Mouse (Mus musculus) midbrain, embryonic 15.5 days (tissue): ENCODE results near the gene Soat1. TPM values are rescaled to one million over a fixed set of nuclear protein-coding genes. Genes with fewer than 3 reads are reported as not detected.
"Not testable (repeated sequence)": the region's sequence is repeated elsewhere in the genome, so short reads cannot be mapped to it uniquely, and the experiment has no call there.

Experiments
- ATAC-seq: fragments of 200-750 bp; cut with Nextera tagmentation; replicated peaks from 2 replicates; pipeline ENCODE4 v1.8.0; 2017; ENCODE audit warnings: moderate TSS enrichment
- H3K27ac ChIP-seq: fragments of 300-500 bp; sonication (generic); 2 replicates; pipeline ENCODE4 v1.5.1; 2015; ENCODE audit warnings: mild to moderate bottlenecking, inconsistent platforms
- H3K27me3 ChIP-seq: fragments of 300-500 bp; sonication (generic); replicated peaks from 2 replicates; pipeline ENCODE4 v1.6.1; 2015; ENCODE audit warnings: inconsistent platforms
- H3K36me3 ChIP-seq: fragments of 300-500 bp; sonication (generic); replicated peaks from 2 replicates; pipeline ENCODE4 v1.6.1; 2015; ENCODE audit warnings: inconsistent platforms
- H3K4me1 ChIP-seq: fragments of 300-500 bp; sonication (generic); 2 replicates; pipeline ENCODE4 v1.6.1; 2015; ENCODE audit warnings: inconsistent platforms
- H3K4me2 ChIP-seq: fragments of 300-500 bp; sonication (generic); 2 replicates; pipeline ENCODE4 v1.6.1; 2015; ENCODE audit warnings: inconsistent platforms, mild to moderate bottlenecking, moderate library complexity
- H3K4me3 ChIP-seq: fragments of 300-500 bp; sonication (generic); 2 replicates; pipeline ENCODE4 v1.5.1; 2015; ENCODE audit warnings: mild to moderate bottlenecking, inconsistent platforms
- H3K9ac ChIP-seq: fragments of 300-500 bp; sonication (generic); 2 replicates; pipeline ENCODE4 v1.6.1; 2015; ENCODE audit warnings: mild to moderate bottlenecking, inconsistent platforms
- H3K9me3 ChIP-seq: fragments of 300-500 bp; sonication (generic); 2 replicates; pipeline ENCODE4 v1.6.1; 2016; ENCODE audit warnings: inconsistent platforms
- WGBS: fragments of 180-500 bp; shearing (Covaris S2); methylation state at CpG from one replicate; pipeline ENCODE4 v1.1.7; 2015; ENCODE audit warnings: mixed read lengths; 5-methylcytosine and 5-hydroxymethylcytosine counted together
- polyA plus RNA-seq: library from polyadenylated mRNA; unstranded; fragments of >200 nt; fragmentation: Nextera tagmentation; extraction: Ambion mirVana; gene quantifications from 2 replicates; pipeline ENCODE4 v1.2.1, GENCODE M21; 2015

Soat1 gene
- polyA plus RNA-seq, result 9.1 and 9.2 TPM in 2 replicates

DNA sequence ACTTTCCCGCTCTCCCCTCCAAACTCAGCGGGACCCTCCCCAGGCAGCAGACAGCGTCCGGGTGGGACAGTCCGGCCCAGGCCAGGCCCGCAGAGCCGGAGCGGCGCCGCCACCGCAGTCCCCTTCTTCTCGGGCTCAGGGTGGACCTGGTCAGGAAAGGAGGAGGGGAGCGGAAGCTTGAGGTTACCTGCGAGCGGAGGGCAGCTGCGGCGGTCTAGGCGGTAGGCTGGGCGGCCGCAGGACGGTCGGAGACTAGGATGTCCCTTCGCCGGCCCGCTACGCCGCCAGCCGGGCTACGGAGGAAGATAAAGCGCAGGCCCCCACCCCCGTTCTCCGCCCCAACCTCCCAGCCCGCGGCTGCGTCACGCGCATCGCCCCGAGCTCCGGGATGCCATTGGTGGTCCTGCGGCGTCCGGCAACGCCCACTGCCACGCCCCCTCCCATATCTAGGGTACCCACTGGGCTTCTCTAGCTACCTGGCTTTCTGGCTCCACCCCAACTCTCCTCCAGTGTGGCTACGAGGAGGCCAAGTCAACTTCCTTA, at the start of gene Soat1:
TSS of gene Soat1 (minus strand) at position 371 of the 543 bp plus-strand sequence.
- H3K4me1 ChIP-seq, result peaks cover 11% of the 10 kb centered on the region
- peak within 1 kb of the TSS; percentile 69 for H3K9ac ChIP-seq
- peak; percentile 99 for ATAC-seq
- peak within 1 kb of the TSS; percentile 91 for H3K4me2 ChIP-seq
- H3K36me3 ChIP-seq, result no peaks in the 10 kb centered on the region
- peak within 1 kb of the TSS; percentile 83 for H3K4me3 ChIP-seq
- H3K27ac ChIP-seq, result peak within 1 kb of the TSS; percentile 57
- no peaks in the 10 kb centered on the region for H3K9me3 ChIP-seq
- under 1% methylated on average over 38 of the region's 46 CpGs for WGBS
- H3K27me3 ChIP-seq, result no peaks in the 10 kb centered on the region

DNA sequence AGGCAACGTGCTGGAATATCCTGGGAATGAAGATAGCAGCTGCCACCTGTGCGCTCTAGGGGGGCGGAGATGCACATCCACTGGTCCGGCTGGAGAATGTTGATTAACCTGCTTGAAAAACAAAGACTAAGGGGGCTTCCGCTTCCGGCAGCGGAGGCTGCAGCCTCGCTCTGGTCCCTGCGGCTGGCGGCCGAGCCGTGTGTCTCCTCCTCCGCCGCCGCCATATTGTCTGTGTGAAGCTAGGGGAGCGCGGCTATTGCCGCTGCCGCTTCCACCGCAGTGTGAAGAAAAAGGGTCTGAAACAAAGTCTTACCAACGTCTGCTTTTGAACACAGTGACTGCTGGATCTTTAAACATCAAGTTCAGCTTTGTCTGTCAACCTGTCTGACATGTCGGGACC, 49.7 kb upstream of the Soat1 start, which contains the start of gene Gm10031:
TSS of gene Gm10031 (plus strand) at position 171 of the 400 bp plus-strand sequence.
- not testable (repeated sequence) for H3K36me3 ChIP-seq, H3K9me3 ChIP-seq, H3K4me3 ChIP-seq, H3K27ac ChIP-seq, H3K4me1 ChIP-seq, H3K4me2 ChIP-seq, H3K9ac ChIP-seq, H3K27me3 ChIP-seq
- 0 out of 2 replicates have a peak, but pooled peaks have one; percentile 67 for ATAC-seq
- WGBS, result 93% methylated on average over 22 of the region's 22 CpGs

DNA sequence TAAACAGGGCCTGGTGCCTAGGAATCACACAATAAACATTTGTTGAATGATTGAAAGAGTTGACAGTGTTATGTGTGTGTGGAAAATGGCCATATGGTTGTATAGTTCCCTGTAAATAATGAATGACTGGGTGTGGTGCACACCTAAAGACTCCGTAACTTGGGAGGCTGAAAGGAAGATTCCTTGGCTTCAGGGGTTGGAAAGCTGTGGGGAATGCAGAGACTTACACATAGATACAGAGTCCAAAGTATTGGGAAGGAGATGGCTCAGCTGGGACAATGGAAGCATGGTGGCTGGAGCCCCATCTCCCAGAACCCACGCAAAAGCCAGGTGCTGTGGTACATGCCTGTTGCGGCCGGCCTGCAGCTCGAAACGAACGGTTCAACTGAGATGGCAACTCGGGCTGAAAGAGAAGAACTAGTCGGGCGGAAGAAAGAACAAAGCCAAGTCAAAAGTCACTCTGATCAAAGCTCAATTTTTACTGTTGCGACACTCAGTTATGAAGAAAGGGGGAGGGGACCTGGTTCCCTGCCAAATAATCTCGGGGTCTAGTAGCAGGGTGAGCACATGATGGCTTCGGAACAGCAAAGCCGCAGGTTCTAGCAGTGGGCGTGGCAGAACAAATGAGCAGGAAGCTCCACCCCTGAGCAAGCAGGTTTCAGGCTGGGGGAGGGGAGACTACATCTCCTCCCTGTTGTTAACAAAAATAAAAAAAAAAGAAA, 47.8 kb upstream of the Soat1 start:
- H3K4me1 ChIP-seq, result no peaks in the 10 kb centered on the region
- H3K27ac ChIP-seq, result no peak overlapping the region
- no peaks in the 10 kb centered on the region for H3K27me3 ChIP-seq
- no peak overlapping the region for H3K4me3 ChIP-seq
- no peak for ATAC-seq
- no peaks in the 10 kb centered on the region for H3K36me3 ChIP-seq
- H3K9ac ChIP-seq, result no peak overlapping the region
- no peaks in the 10 kb centered on the region for H3K9me3 ChIP-seq
- 47% methylated on average over 15 of the region's 15 CpGs for WGBS
- no peak overlapping the region for H3K4me2 ChIP-seq

DNA sequence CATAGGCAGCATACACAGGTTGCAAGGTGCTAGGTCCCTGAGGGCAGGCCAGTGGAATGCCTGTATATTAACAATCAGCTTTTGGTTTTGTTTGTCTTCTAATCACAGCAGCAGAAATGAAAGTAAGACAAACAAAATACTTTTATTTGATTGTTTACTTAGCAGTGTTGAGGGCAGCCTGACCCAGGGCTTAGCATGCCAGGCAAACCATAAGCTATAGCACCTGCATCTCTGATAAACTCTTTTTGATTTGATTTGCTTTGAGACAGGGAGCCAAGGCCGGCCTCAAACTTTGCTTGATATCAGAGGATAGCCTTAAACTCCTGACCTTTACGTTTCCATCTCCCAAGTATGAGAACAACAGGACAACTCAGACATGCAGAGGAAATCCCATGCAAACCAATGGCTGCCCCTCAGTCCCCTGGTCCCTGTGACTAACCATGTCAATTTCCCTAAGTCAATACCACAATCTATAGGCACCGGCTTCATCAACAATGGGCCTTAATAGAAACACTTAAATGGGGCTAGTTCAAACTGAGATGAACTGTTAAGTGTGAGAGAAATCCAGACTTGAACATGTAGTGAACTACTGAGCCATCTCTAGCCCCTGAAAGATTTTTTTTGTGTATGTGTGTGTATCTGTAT, 46.1 kb upstream of the Soat1 start:
- 88% methylated on average over 3 of the region's 3 CpGs for WGBS

DNA sequence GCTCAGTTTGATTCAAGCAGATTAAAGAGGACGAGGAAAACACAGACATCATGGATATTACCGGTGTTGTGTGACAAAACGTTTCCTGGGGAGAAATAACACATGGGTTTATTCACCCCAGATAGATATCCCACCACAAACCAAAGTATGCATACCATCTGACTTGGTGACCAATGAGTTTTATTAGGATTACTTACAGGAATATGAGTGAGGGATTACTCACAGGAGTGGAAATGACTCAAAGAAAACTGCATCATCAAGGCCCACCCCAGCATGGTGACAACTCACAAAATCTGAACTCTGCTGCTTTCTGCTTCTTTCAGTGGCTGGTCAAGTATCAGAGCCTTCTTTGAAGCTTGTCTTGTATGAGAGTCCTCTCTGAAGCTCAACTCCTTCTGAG, 33.6 kb upstream of the Soat1 start:
- 87% methylated on average over 3 of the region's 3 CpGs for WGBS
- Histone ChIP-seq H3K4me1 (no peaks in the 10 kb centered on the region), H3K27me3 (no peaks in the 10 kb centered on the region)

More for the DNA sequence above, 46.1 kb upstream of the Soat1 start:
- Histone ChIP-seq H3K9ac (no peak overlapping the region), H3K9me3 (no peaks in the 10 kb centered on the region), H3K36me3 (no peaks in the 10 kb centered on the region), H3K4me1 (no peaks in the 10 kb centered on the region), H3K27me3 (no peaks in the 10 kb centered on the region), H3K27ac (no peak overlapping the region), H3K4me2 (no peak overlapping the region), H3K4me3 (no peak overlapping the region)
- ATAC-seq, result no peak

DNA sequence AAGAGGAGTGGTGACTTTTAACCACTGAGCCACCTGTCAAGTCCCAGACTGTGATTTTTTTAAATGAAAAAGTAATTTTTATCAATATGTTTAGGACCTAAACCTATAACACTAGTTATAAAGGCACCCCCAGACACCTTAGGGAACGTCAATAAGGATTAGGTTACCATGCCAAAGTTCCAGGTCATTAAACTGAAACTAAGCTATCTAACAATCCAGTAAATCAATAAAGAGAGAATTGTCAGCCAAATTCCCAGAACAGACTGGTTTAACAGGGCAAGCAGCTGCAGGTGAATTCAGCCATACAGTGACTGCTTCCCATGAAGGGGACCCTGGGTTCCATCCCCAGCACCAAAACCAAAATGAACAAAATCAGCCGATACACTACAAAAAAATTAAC, 31.8 kb upstream of the Soat1 start:
- Histone ChIP-seq H3K4me2 (no peak overlapping the region), H3K27me3 (no peaks in the 10 kb centered on the region), H3K27ac (no peak overlapping the region), H3K9ac (no peak overlapping the region), H3K4me3 (no peak overlapping the region), H3K9me3 (no peaks in the 10 kb centered on the region), H3K36me3 (no peaks in the 10 kb centered on the region), H3K4me1 (no peaks in the 10 kb centered on the region)
- no peak for ATAC-seq
- WGBS, result 74% methylated on average over 2 of the region's 2 CpGs

More for the DNA sequence above, 33.6 kb upstream of the Soat1 start:
- no peaks in the 10 kb centered on the region for H3K36me3 ChIP-seq
- H3K4me2 ChIP-seq, result no peak overlapping the region
- H3K9ac ChIP-seq, result no peak overlapping the region
- H3K4me3 ChIP-seq, result no peak overlapping the region
- H3K9me3 ChIP-seq, result no peaks in the 10 kb centered on the region
- no peak for ATAC-seq
- no peak overlapping the region for H3K27ac ChIP-seq

DNA sequence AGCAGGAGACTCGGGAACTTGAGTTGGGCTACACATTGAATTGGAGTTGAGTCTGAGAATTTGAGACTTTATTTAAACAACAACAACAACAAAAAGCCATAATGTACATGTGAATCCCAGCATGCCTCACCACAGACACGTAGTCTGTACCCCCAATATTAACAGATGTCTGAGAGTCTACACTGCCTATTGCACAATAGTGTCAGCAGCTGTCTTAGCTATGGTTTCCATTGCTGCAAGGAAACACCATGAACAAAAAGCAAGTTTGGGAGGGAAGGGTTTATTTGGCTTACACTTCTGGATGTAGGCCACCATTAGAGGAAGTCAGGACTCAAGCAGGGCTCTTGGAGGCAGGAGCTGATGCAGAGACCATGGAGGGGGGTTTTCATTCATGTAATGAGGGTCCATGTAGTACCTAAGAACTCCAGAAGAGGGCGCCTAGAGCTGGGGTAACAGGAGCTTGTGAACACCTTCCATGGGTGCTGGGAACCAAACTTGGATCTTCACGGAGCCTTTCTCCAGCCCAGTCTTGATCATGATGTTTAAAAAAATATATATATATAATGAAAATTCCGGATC, 30.9 kb upstream of the Soat1 start:
- 83% methylated on average over 5 of the region's 5 CpGs for WGBS
- H3K9me3 ChIP-seq, result no peaks in the 10 kb centered on the region

DNA sequence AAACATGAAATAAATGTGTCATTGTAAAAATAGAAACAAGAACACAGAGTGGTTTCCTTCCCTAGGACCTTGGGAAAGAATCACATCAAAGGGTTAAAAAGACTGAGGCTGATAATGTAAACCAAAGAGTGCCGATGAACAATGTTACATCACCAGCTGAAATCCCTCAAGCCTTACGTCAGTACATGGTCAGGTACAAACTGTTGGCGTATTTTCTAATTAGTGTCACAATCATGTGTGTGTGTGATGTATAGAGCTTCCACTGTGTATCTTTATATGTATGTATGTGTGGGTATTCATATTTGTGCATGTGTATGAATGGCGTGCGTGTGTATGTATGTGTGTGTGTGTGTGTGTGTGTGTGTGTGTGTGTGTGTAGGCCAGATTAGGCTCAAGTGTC, 22.8 kb upstream of the Soat1 start:
- H3K9ac ChIP-seq, result no peak overlapping the region
- H3K9me3 ChIP-seq, result no peaks in the 10 kb centered on the region
- WGBS, result 79% methylated on average over 5 of the region's 5 CpGs
- no peak overlapping the region for H3K27ac ChIP-seq
- no peaks in the 10 kb centered on the region for H3K4me1 ChIP-seq
- no peak overlapping the region for H3K4me2 ChIP-seq
- H3K36me3 ChIP-seq, result no peaks in the 10 kb centered on the region
- no peaks in the 10 kb centered on the region for H3K27me3 ChIP-seq
- H3K4me3 ChIP-seq, result no peak overlapping the region
- ATAC-seq, result no peak

More for the DNA sequence above, 30.9 kb upstream of the Soat1 start:
- Histone ChIP-seq H3K4me1 (no peaks in the 10 kb centered on the region), H3K27ac (no peak overlapping the region), H3K4me2 (no peak overlapping the region), H3K4me3 (no peak overlapping the region), H3K27me3 (no peaks in the 10 kb centered on the region), H3K9ac (no peak overlapping the region), H3K36me3 (no peaks in the 10 kb centered on the region)
- no peak for ATAC-seq

DNA sequence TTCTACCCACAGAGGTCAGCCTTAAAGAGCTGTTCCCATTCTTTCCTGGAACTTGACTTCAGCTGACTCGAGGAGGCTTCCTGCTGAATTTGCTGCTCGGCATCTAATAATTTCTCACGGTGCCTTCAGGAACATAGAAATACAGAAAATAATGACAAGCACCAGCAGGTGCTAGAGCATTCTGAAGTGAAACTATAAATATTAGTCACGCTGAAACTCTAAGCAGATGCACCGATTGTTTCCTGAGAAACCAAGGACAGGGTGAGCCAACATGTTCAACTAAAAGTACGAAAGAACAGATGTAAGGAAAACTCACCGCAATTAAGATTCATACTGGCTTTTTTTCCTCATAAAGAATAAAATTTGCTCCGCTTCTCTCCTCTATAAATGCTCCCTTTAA, 20.9 kb upstream of the Soat1 start:
- 62% methylated on average over 8 of the region's 8 CpGs for WGBS

DNA sequence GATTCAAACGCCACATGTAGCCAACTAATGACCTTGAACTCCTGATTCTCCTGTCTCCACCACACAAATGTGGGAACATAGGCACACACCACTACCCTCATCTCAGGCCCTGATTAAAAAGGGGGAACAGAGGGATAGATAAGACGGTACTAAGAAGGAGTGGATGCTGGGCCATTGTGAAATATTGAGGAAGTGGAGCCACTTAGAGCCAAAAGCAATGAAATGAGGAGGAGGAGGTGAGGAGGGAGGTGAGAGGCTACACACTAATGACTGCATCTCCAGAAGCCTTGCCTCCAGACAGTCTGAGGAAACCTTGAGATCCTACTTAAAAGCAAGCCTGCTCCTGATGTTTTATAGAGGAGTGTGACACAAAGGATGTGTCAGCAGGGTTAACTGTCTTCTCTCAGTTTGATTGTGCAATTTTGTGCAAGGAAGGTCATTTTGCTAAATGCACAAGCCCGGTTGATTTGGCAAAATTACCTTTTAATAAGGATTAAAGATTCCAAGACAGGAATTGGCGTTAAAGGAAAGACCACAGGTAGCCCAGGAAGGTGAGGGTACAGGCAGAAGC, 17.2 kb upstream of the Soat1 start:
- H3K9me3 ChIP-seq, result no peaks in the 10 kb centered on the region
- H3K27me3 ChIP-seq, result no peaks in the 10 kb centered on the region
- WGBS, result 90% methylated on average over 4 of the region's 4 CpGs
- no peaks in the 10 kb centered on the region for H3K36me3 ChIP-seq
- no peak for ATAC-seq
- H3K27ac ChIP-seq, result no peak overlapping the region
- H3K4me1 ChIP-seq, result no peaks in the 10 kb centered on the region
- no peak overlapping the region for H3K4me2 ChIP-seq
- no peak overlapping the region for H3K9ac ChIP-seq
- no peak overlapping the region for H3K4me3 ChIP-seq

More for the DNA sequence above, 20.9 kb upstream of the Soat1 start:
- Histone ChIP-seq H3K27me3 (no peaks in the 10 kb centered on the region), H3K4me1 (no peaks in the 10 kb centered on the region), H3K4me2 (no peak overlapping the region), H3K9me3 (no peaks in the 10 kb centered on the region), H3K36me3 (no peaks in the 10 kb centered on the region), H3K27ac (no peak overlapping the region), H3K4me3 (no peak overlapping the region), H3K9ac (no peak overlapping the region)
- no peak for ATAC-seq

DNA sequence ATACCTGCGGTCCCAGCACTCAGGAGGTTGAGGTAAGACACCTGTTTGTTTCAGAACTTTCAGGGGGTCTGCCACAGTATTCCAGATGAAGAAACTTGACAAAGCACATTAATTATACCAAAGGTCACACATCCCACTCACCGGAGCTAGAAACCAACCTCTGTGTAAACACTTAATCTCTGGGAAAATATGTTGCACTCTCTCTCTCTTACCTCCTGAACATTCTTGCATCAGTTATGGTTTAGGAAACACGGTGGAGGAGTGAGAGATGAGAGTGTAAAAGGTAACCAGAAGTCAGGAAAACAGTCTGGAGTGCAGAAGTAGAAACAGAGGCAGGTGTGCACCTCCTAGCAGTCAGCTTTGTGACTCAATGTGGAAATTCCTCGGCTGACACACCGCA, 13.9 kb upstream of the Soat1 start:
- Histone ChIP-seq H3K9ac (no peak overlapping the region), H3K36me3 (no peaks in the 10 kb centered on the region), H3K27ac (no peak overlapping the region), H3K4me3 (no peak overlapping the region), H3K9me3 (no peaks in the 10 kb centered on the region), H3K27me3 (no peaks in the 10 kb centered on the region), H3K4me2 (no peak overlapping the region), H3K4me1 (no peaks in the 10 kb centered on the region)
- ATAC-seq, result no peak
- 92% methylated on average over 5 of the region's 5 CpGs for WGBS

DNA sequence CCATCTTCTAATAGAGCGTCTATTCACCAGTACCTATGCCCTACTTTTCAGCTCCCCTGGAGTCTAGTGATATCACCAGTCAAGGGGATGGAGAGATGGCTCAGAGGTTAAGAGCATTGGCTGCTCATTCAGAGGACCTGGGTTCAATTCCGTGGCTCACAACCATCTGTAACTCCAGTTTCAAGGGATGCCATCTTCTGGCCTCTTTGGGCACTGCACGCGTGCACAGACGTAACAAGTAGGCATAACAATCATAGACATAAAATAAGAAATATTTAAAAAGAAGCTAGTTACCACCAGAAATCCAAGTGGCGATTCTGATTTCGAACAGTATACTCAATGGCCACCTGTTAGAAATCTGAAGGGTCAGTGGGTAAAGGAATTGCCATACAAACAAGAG, 13.4 kb upstream of the Soat1 start:
- H3K4me2 ChIP-seq, result no peak overlapping the region
- 95% methylated on average over 7 of the region's 7 CpGs for WGBS
- H3K27ac ChIP-seq, result no peak overlapping the region
- H3K9me3 ChIP-seq, result no peaks in the 10 kb centered on the region
- no peaks in the 10 kb centered on the region for H3K4me1 ChIP-seq
- no peaks in the 10 kb centered on the region for H3K36me3 ChIP-seq
- no peak overlapping the region for H3K4me3 ChIP-seq
- no peak for ATAC-seq
- H3K27me3 ChIP-seq, result no peaks in the 10 kb centered on the region
- H3K9ac ChIP-seq, result no peak overlapping the region
